Mouse (Mus musculus) Patski (cell line): ENCODE results near the gene Taf10. TPM values are rescaled to one million over a fixed set of nuclear protein-coding genes. Genes with fewer than 3 reads are reported as not detected.

Source experiments
- ATAC-seq: fragments of 100-300 bp; one replicate; pipeline ENCODE4 v1.8.0; 2021
- CTCF ChIA-PET: fragments of 350-600 bp; sonication (Branson Sonifier 250); formaldehyde crosslinking; loops from one replicate; lab custom pipeline; 2022; ENCODE audit warnings: inconsistent platforms; lab: Charles Lee
- POLR2A ChIA-PET: fragments of 350-600 bp; sonication (Branson Sonifier 250); formaldehyde crosslinking; loops from one replicate; lab custom pipeline; 2022; ENCODE audit warnings: antibody characterized with exemption, inconsistent platforms; lab: Charles Lee
- DNase-seq: peaks from one replicate; pipeline ENCODE4 v3.0.0-alpha.2; 2011; ENCODE audit warnings: low read depth, low spot score
- H3K27me3 ChIP-seq: fragments of 371-371 bp; one replicate; pipeline ENCODE4 v1.5.1; 2021
- CTCF ChIP-seq: fragments of 100-300 bp; IDR thresholded peaks from one replicate; pipeline ENCODE4 v1.5.1; 2021
- in situ Hi-C: fragments of 300-500 bp; cut with MboI; formaldehyde crosslinking; loops from 3 replicates; pipeline ENCODE4 v1.11.1; 2018; ENCODE audit warnings: low pct_unique_long_range_greater_than_20kb, mixed read lengths
- polyA plus RNA-seq: library from polyadenylated mRNA; unstranded; gene quantifications from one replicate; pipeline ENCODE4 v1.2.3, GENCODE M21; 2021

Gene Taf10
- polyA plus RNA-seq, 1 experiment from 2014 or later: 180 TPM

GRCm38 (mm10) chr7:105777316-105777715, 33.2 kb upstream of the Taf10 start:
- ATAC-seq (no peak), DNase-seq (no peak)
- ChIA-PET CTCF (no interaction called here), POLR2A (no interaction called here)
- in situ Hi-C loops: no loop called here
- TF ChIP-seq CTCF: no peak
- H3K27me3 ChIP-seq: no peaks in the 10 kb centered on the region

DNA sequence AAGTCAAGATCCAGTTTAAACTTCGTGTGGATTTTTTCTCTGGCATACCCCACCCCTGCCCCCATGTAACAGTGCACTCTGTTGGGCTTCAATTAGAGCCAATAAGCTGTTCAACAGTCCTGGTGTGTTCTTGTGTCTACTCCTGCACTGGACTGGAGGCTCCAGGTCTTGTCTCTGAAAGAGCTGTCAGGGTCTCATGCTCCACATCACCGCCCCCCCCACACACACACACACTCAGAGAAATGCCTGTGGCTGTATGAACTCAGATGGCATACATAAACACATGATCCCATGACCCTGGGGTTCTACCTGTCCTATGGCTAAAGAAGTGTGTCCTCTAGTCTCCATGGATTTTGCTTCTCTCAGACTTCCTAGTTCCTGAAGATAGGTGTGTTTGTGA, 31.9 kb upstream of the Taf10 start:
- no peak for TF ChIP-seq CTCF
- POLR2A ChIA-PET: no interaction called here
- DNase-seq (no peak), ATAC-seq (no peak)
- H3K27me3 ChIP-seq: no peaks in the 10 kb centered on the region
- CTCF ChIA-PET: interaction anchor here (1.7 kb wide), 1 partner anchor 15 kb away, joined by 3 read pairs; no protein-coding TSS in a partner anchor
- in situ Hi-C loops: no loop called here

- CTCF ChIA-PET: interaction anchor here (1.7 kb wide), 1 partner anchor 17 kb away, joined by 3 read pairs; no protein-coding TSS in a partner anchor
- POLR2A ChIA-PET: no interaction called here
- TF ChIP-seq CTCF: no peak
- ATAC-seq: no peak
- H3K27me3 ChIP-seq: no peaks in the 10 kb centered on the region
- in situ Hi-C loops: no loop called here
- no peak for DNase-seq
These were observed 30.5 kb upstream of the Taf10 start for GRCm38 (mm10) chr7:105774661-105775060.

- in situ Hi-C loops: no loop called here
- DNase-seq: no peak
- ATAC-seq: no peak
- ChIA-PET POLR2A (no interaction called here), CTCF (interaction anchor here (0.8 kb wide), 1 partner anchor 22 kb away, joined by 3 read pairs; no protein-coding TSS in a partner anchor)
- no peak for TF ChIP-seq CTCF
- no peaks in the 10 kb centered on the region for H3K27me3 ChIP-seq
These were observed 28.9 kb upstream of the Taf10 start for GRCm38 (mm10) chr7:105773041-105773440.

DNA sequence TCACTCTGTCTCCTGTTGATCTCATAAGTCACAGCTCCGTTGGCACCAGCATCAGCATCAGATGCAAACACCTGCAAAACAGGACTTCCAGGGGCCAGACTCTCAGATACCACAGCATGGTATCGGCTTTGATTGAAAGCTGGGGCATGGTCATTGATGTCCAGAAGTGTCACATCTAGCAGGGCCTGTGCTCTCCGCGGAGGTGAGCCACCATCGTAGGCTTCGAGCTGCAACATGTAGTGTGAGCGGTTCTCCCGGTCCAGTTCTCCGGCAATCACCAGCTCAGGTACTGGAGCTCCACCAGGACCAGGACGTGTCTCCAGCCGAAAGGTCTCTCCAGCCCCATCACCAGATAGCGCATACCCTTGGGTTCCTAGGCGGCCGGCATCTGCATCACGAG, 28.2 kb upstream of the Taf10 start:
- DNase-seq (no peak), ATAC-seq (no peak)
- in situ Hi-C loops: no loop called here
- TF ChIP-seq CTCF: no peak
- CTCF ChIA-PET: no interaction called here
- POLR2A ChIA-PET: no interaction called here
- H3K27me3 ChIP-seq: no peaks in the 10 kb centered on the region

- ATAC-seq (no peak), DNase-seq (no peak)
- H3K27me3 ChIP-seq: peaks cover 2% of the 10 kb centered on the region
- no peak for TF ChIP-seq CTCF
- CTCF ChIA-PET: no interaction called here
- in situ Hi-C loops: no loop called here
- POLR2A ChIA-PET: no interaction called here
These were observed 25.8 kb upstream of the Taf10 start for GRCm38 (mm10) chr7:105769959-105770358.

DNA sequence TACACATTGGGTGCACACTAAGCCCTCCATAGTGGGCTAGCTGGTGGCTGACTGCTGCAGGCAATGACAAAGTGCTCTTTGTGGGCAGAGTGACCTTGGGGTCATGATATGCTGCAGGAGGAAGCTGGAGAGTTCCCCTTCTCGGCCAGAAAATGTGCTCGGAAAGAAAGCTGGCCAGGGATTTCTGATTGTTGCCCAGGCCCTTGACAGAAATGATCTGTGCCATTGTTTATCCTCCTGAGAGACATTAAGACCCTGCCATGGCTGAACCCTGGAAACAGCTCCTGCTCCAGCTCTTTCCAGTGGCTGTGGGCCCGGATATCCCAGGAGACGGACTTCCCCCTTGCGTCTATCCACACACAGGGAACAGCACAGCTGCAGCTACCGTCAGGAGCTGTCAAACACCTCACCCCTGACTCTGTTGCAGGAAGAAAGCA, 23.6 kb upstream of the Taf10 start:
- no peak for TF ChIP-seq CTCF
- in situ Hi-C loops: no loop called here
- ChIA-PET CTCF (no interaction called here), POLR2A (no interaction called here)
- peaks cover 4% of the 10 kb centered on the region for H3K27me3 ChIP-seq
- DNase-seq (no peak), ATAC-seq (no peak)

- no peak for TF ChIP-seq CTCF
These were observed 20.2 kb upstream of the Taf10 start for GRCm38 (mm10) chr7:105764331-105764730.

DNA sequence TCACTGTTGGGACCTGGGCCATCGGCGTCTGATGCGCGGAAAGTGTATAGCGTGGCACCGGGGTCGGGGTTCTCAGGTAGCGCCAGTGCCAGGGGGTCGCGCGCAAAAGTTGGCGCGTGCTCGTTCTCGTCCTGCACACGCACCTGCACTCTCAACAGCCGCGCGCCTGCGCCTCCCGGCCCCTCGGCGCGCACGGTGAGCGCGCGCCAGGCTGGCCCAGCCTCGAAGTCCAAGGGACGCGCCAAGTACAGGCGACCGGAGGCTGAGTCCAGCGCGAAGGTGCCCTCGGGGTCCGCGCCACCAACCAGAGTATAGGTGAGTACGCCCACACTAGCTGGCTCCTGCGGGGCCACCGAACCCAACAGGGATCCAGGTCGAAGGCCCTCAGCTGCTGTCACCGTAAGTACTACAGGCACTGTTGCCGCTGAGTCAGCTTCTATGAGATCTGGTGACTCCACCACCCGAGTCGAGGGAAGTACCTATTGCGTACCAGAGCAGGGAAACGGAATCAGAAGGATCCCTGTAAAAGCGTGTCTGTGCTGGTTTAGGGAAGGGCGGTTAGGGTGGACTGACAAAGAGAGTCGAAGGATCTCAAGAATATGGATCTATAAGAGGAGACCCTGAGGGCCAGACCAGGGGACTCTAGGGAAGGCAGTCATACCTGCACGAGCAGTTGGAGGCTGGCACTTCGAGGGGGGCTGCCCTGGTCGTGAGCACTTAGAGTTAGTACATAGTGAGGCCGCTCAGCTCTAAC, 18.5 kb upstream of the Taf10 start:
- ChIA-PET POLR2A (no interaction called here), CTCF (no interaction called here)
- H3K27me3 ChIP-seq: peaks cover 34% of the 10 kb centered on the region
- in situ Hi-C loops: no loop called here
- no peak for TF ChIP-seq CTCF
- DNase-seq (no peak), ATAC-seq (no peak)

More at GRCm38 (mm10) chr7:105764331-105764730, 20.2 kb upstream of the Taf10 start:
- POLR2A ChIA-PET: no interaction called here
- in situ Hi-C loops: no loop called here
- CTCF ChIA-PET: no interaction called here
- ATAC-seq (no peak), DNase-seq (no peak)
- peaks cover 18% of the 10 kb centered on the region for H3K27me3 ChIP-seq

GRCm38 (mm10) chr7:105761813-105762484, 17.8 kb upstream of the Taf10 start:
- ChIA-PET POLR2A (no interaction called here), CTCF (interaction anchor here (1.5 kb wide), 1 partner anchor 11 kb away, joined by 3 read pairs; the partner anchor contains the start of gene Tpp1)
- peaks cover 38% of the 10 kb centered on the region for H3K27me3 ChIP-seq
- no peak for DNase-seq
- TF ChIP-seq CTCF: no peak
- in situ Hi-C loops: no loop called here
- peak; percentile 47 for ATAC-seq

- no peak for DNase-seq
- ChIA-PET POLR2A (interaction anchor here (1.1 kb wide), 1 partner anchor 55 kb away, joined by 3 read pairs; no protein-coding TSS in a partner anchor), CTCF (interaction anchor here (1.4 to 1.7 kb wide), 2 partner anchors 10 to 13 kb away, joined by 3 read pairs; partner anchors contain the start of gene Taf10)
- no peak for ATAC-seq
- in situ Hi-C loops: loop anchor here (5.0 kb wide), 1 partner anchor 54 kb away; no protein-coding TSS in a partner anchor
- no peak for TF ChIP-seq CTCF
- peaks cover 30% of the 10 kb centered on the region for H3K27me3 ChIP-seq
These were observed 9.1 kb upstream of the Taf10 start for GRCm38 (mm10) chr7:105753281-105753680.
